ENCODE assay signal across 8 mouse cellular contexts in the genomic region with DNA sequence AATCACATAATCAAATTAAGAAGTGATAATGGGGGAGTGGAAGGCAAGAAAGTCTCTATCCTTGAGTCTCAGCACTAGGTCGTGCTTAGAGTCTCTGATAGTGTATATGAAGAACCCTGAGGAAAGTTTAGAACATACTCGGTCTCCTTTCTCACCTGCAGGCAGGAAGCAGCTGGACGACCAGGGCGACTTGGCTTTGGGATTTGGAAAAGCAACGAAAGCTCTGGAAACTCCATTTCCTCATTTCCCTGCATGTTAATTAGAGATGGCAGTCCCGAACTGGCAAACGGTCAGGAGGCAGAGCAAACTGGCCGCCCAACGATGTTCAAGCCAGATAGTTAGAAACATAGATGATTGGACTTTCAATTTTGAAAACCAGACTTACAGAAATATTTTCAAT.
DNase-seq lines count a peak whose midpoint lies in the region; ATAC-seq and TF ChIP-seq lines count a peak whose summit lies in the region.

No protein-coding gene starts in this region.

- ATAC-seq in intestine, embryonic 15.5 days, result peak; percentile 30; the same call in 1 of the 2 replicates
- no peak for ATAC-seq in midbrain, postnatal 0 days (ENCODE audit: low FRiP score)
- ATAC-seq in erythroblast, adult 5-6 weeks (replicated peaks; ENCODE audit: low FRiP score, poor library complexity, severe bottlenecking), result no peak

- peaks cover 16% of the 10 kb centered on the region for H3K4me1 ChIP-seq in forebrain, embryonic 10.5 days
- H3K4me1 ChIP-seq in intestine, embryonic 15.5 days (replicated peaks), result peaks cover 5% of the 10 kb centered on the region; the same call in 1 of the 2 replicates
- H3K4me1 ChIP-seq in midbrain, postnatal 0 days (ENCODE audit: insufficient read depth, low read length), result no peaks in the 10 kb centered on the region; the same call in 1 of the 2 replicates

- no peak for TF ChIP-seq CTCF in left cerebral cortex, adult 2 months (IDR thresholded peaks at IDR 0.05)
- TF ChIP-seq CTCF in midbrain, postnatal 0 days (IDR thresholded peaks at IDR 0.05), result no peak

- peak overlapping the region; percentile 45; the same call in 1 of the 2 replicates for H3K9ac ChIP-seq in intestine, embryonic 15.5 days
- H3K9ac ChIP-seq in midbrain, postnatal 0 days (replicated peaks; ENCODE audit: low read length, poor library complexity, severe bottlenecking), result 0 out of 2 replicates have a peak overlapping the region, but pooled peaks have one; percentile 45

- H3K27ac ChIP-seq in left cerebral cortex, adult 2 months, result no peak overlapping the region
- H3K27ac ChIP-seq in forebrain, embryonic 10.5 days, result no peak overlapping the region
- no peak overlapping the region for H3K27ac ChIP-seq in intestine, embryonic 15.5 days
- no peak overlapping the region for H3K27ac ChIP-seq in midbrain, postnatal 0 days (ENCODE audit: low read depth, low read length)

- H3K4me3 ChIP-seq in left cerebral cortex, adult 2 months, result peak overlapping the region; percentile 28; the same call in 1 of the 2 replicates
- peak overlapping the region; percentile 58 for H3K4me3 ChIP-seq in forebrain, embryonic 10.5 days
- peak overlapping the region; percentile 44 for H3K4me3 ChIP-seq in intestine, embryonic 15.5 days (replicated peaks)
- peak overlapping the region; percentile 37 for H3K4me3 ChIP-seq in midbrain, postnatal 0 days (ENCODE audit: low read depth, low read length)

- peak overlapping the region; percentile 78 for H3K4me2 ChIP-seq in intestine, embryonic 15.5 days (replicated peaks)
- peak overlapping the region; percentile 64 for H3K4me2 ChIP-seq in midbrain, postnatal 0 days (ENCODE audit: low read depth, low read length, poor library complexity, severe bottlenecking)

- intact Hi-C loops in left cerebral cortex, adult 2 months (cut with DNase I), result loop anchor here (1.0 to 2.0 kb wide), 2 partner anchors 18 to 534 kb away; no protein-coding TSS in a partner anchor
- intact Hi-C loops in left cerebral cortex, postnatal 4 days (cut with DNase I), result no loop called here

- H3K9me3 ChIP-seq in forebrain, embryonic 10.5 days, result no peaks in the 10 kb centered on the region
- H3K9me3 ChIP-seq in intestine, embryonic 15.5 days, result no peaks in the 10 kb centered on the region
- H3K9me3 ChIP-seq in midbrain, postnatal 0 days (ENCODE audit: low read length), result no peaks in the 10 kb centered on the region

- no peak for DNase-seq in left cerebral cortex, adult 2 months (ENCODE audit: extremely low spot score in 1 of 2, low spot score in 2 of 2)
- DNase-seq in left cerebral cortex, postnatal 4 days, result no peak
- no peak for DNase-seq in forebrain, embryonic 10.5 days (ENCODE audit: extremely low spot score, low spot score)
- DNase-seq in midbrain, postnatal 0 days (ENCODE audit: low spot score), result no peak
- DNase-seq in cerebellum, adult 11-12 months, result no peak
- no peak for DNase-seq in layer of hippocampus, adult 9-10 months (ENCODE audit: low spot score)

- peaks cover 73% of the 10 kb centered on the region for H3K27me3 ChIP-seq in forebrain, embryonic 10.5 days (ENCODE audit: poor library complexity, severe bottlenecking)
- 0 out of 2 replicates have a peak, but pooled peaks cover 5% of the 10 kb centered on the region for H3K27me3 ChIP-seq in intestine, embryonic 15.5 days (replicated peaks)
- H3K27me3 ChIP-seq in midbrain, postnatal 0 days (ENCODE audit: insufficient read depth, low read length), result peaks cover 27% of the 10 kb centered on the region

- WGBS in forebrain, embryonic 10.5 days, result 5% methylated on average over 9 of the region's 9 CpGs
- 27% methylated on average over 9 of the region's 9 CpGs for WGBS in intestine, embryonic 15.5 days
- 4% methylated on average over 9 of the region's 9 CpGs for WGBS in midbrain, postnatal 0 days

- H3K36me3 ChIP-seq in forebrain, embryonic 10.5 days (replicated peaks), result no peaks in the 10 kb centered on the region
- no peaks in the 10 kb centered on the region for H3K36me3 ChIP-seq in intestine, embryonic 15.5 days
- H3K36me3 ChIP-seq in midbrain, postnatal 0 days (ENCODE audit: insufficient read depth, low read length), result no peaks in the 10 kb centered on the region
